Mouse (Mus musculus) ES-Bruce4 (cell line): ENCODE results near the gene Numb. TPM values are rescaled to one million over a fixed set of nuclear protein-coding genes. Genes with fewer than 3 reads are reported as not detected.

Source experiments
- H3K27ac ChIP-seq: 2 replicates; pipeline ENCODE4 v1.5.1; 2012; ENCODE audit warnings: low read length, inconsistent platforms; ENCODE audit not compliant: insufficient read depth
- H3K27me3 ChIP-seq: 2 replicates; pipeline ENCODE4 v1.6.1; 2012; ENCODE audit warnings: mild to moderate bottlenecking, low read length, inconsistent platforms; ENCODE audit not compliant: control insufficient read depth, poor library complexity, insufficient read depth, severe bottlenecking
- H3K36me3 ChIP-seq: 2 replicates; pipeline ENCODE4 v1.6.1; 2012; ENCODE audit warnings: inconsistent platforms, mild to moderate bottlenecking, low read length, moderate library complexity; ENCODE audit not compliant: control insufficient read depth, poor library complexity, insufficient read depth, severe bottlenecking
- H3K4me1 ChIP-seq: one replicate; pipeline ENCODE4 v1.8.1; 2011; ENCODE audit warnings: low read length; ENCODE audit not compliant: control insufficient read depth, insufficient read depth
- H3K4me3 ChIP-seq: 2 replicates; pipeline ENCODE4 v1.5.1; 2011; ENCODE audit warnings: low read depth, mild to moderate bottlenecking, low read length
- H3K9ac ChIP-seq: 2 replicates; pipeline ENCODE4 v1.6.1; 2012; ENCODE audit warnings: low read depth, mild to moderate bottlenecking, inconsistent platforms; ENCODE audit not compliant: poor library complexity, severe bottlenecking
- H3K9me3 ChIP-seq: replicated peaks from 2 replicates; pipeline ENCODE4 v1.6.1; 2012; ENCODE audit warnings: mild to moderate bottlenecking, low read length, inconsistent platforms; ENCODE audit not compliant: control insufficient read depth, poor library complexity, insufficient read depth, severe bottlenecking
- CTCF ChIP-seq: IDR thresholded peaks from one replicate; pipeline ENCODE4 v1.8.1; 2011; ENCODE audit warnings: low read depth, low read length
- EP300 ChIP-seq: IDR thresholded peaks from 2 replicates; pipeline ENCODE4 v1.6.1; 2011; ENCODE audit warnings: low read depth, low read length; ENCODE audit not compliant: insufficient read depth
- POLR2A ChIP-seq: IDR thresholded peaks from one replicate; pipeline ENCODE4 v1.8.1; 2011; ENCODE audit warnings: low read length; ENCODE audit not compliant: insufficient read depth
- polyA plus RNA-seq: library from polyadenylated mRNA; stranded (reverse); fragments of >200 nt; gene quantifications from 2 replicates; pipeline ENCODE4 v1.2.4, GENCODE M21; 2011; ENCODE audit warnings: low read depth; ENCODE audit not compliant: missing spikeins, insufficient read depth, insufficient read length

Gene Numb
- polyA plus RNA-seq, 1 experiment, result 43.5 TPM

DNA sequence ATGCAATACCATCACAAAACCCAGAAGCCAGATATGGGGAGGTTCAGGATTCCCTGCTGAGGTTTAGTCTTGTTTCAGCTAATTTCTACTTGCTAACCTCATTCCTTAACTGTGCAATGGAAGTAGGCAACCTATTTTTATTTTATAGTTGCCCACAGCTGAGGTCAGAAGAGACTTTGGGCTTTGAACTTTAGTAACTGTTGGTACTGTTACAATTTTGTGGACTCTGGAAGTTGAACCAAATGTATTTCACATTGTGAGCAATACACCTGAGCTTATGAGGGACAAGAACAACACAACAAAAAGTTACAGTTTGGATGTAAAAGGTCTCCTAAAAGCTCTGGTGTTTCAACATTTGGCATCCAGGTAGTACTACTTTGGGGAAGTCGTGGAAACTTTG, 6.9 kb downstream of the Numb start:
- no peak overlapping the region for H3K9ac ChIP-seq
- H3K4me3 ChIP-seq, result no peak overlapping the region
- H3K4me1 ChIP-seq, result no peaks in the 10 kb centered on the region
- TF ChIP-seq CTCF (no peak), EP300 (no peak), POLR2A (no peak)
- no peaks in the 10 kb centered on the region for H3K9me3 ChIP-seq
- H3K27ac ChIP-seq, result no peak overlapping the region
- H3K36me3 ChIP-seq, result no peaks in the 10 kb centered on the region
- H3K27me3 ChIP-seq, result no peaks in the 10 kb centered on the region

GRCm38 (mm10) chr12:83914202-83914740, 7.5 kb downstream of the Numb start:
- H3K4me1 ChIP-seq, result no peaks in the 10 kb centered on the region
- TF ChIP-seq CTCF, result no peak
- no peak for TF ChIP-seq POLR2A
- no peak for TF ChIP-seq EP300
- H3K9me3 ChIP-seq, result no peaks in the 10 kb centered on the region
- no peak overlapping the region for H3K9ac ChIP-seq
- no peak overlapping the region for H3K27ac ChIP-seq
- no peak overlapping the region for H3K4me3 ChIP-seq
- H3K27me3 ChIP-seq, result no peaks in the 10 kb centered on the region
- no peaks in the 10 kb centered on the region for H3K36me3 ChIP-seq

GRCm38 (mm10) chr12:83910451-83910850, 11.3 kb downstream of the Numb start:
- H3K27ac ChIP-seq, result no peak overlapping the region
- TF ChIP-seq CTCF, result no peak
- TF ChIP-seq POLR2A, result no peak
- TF ChIP-seq EP300, result no peak
- H3K9ac ChIP-seq, result no peak overlapping the region
- no peaks in the 10 kb centered on the region for H3K36me3 ChIP-seq
- no peaks in the 10 kb centered on the region for H3K27me3 ChIP-seq
- H3K4me3 ChIP-seq, result no peak overlapping the region
- H3K4me1 ChIP-seq, result no peaks in the 10 kb centered on the region
- no peaks in the 10 kb centered on the region for H3K9me3 ChIP-seq

- H3K4me3 ChIP-seq, result no peak overlapping the region
- H3K27ac ChIP-seq, result no peak overlapping the region
- H3K9me3 ChIP-seq, result no peaks in the 10 kb centered on the region
- no peak overlapping the region for H3K9ac ChIP-seq
- H3K4me1 ChIP-seq, result no peaks in the 10 kb centered on the region
- TF ChIP-seq EP300 (no peak), CTCF (no peak), POLR2A (no peak)
- H3K27me3 ChIP-seq, result no peaks in the 10 kb centered on the region
- no peaks in the 10 kb centered on the region for H3K36me3 ChIP-seq
Observed at GRCm38 (mm10) chr12:83892926-83893325, 28.8 kb downstream of the Numb start.

- H3K4me3 ChIP-seq, result no peak overlapping the region
- no peak overlapping the region for H3K27ac ChIP-seq
- TF ChIP-seq CTCF (no peak), EP300 (no peak), POLR2A (no peak)
- H3K4me1 ChIP-seq, result no peaks in the 10 kb centered on the region
- no peaks in the 10 kb centered on the region for H3K9me3 ChIP-seq
- no peak overlapping the region for H3K9ac ChIP-seq
- H3K27me3 ChIP-seq, result no peaks in the 10 kb centered on the region
- no peaks in the 10 kb centered on the region for H3K36me3 ChIP-seq
Observed at GRCm38 (mm10) chr12:83891278-83891677, 30.5 kb downstream of the Numb start.

DNA sequence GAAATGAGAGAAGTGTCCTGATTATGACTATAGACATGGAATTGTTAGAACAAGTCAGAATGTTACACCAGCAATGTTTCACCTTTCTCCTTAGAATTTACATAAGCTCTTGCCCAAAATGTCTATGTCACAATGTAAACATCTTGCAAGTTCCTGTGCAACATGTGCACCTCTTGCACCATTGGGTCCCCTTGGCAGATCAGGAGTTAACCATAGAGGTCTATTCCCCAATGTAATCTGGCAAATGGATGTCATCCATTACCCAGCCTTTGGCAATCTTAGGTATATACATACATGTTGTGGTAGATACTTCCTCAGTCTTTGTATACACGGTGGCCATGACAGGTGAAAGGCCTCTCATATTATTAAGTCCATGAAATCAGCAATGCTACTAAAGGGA, 32.6 kb downstream of the Numb start:
- H3K36me3 ChIP-seq, result no peaks in the 10 kb centered on the region
- TF ChIP-seq CTCF (no peak), EP300 (no peak), POLR2A (no peak)
- H3K9ac ChIP-seq, result no peak overlapping the region
- H3K4me3 ChIP-seq, result no peak overlapping the region
- H3K27ac ChIP-seq, result no peak overlapping the region
- H3K9me3 ChIP-seq, result no peaks in the 10 kb centered on the region
- H3K27me3 ChIP-seq, result no peaks in the 10 kb centered on the region
- H3K4me1 ChIP-seq, result no peaks in the 10 kb centered on the region
